Mouse (Mus musculus): ENCODE measurements at regions not wholly inside any gene's neighbourhood (a gene's known extent, or its start where the extent isn't known, plus 50 kb on each side); places are given as distances from the start of the nearest gene placed in this dataset.

GRCm38 (mm10) chr4:124134341-124135164 is 216.7 kb upstream of the 4930535I16Rik start:
- Histone ChIP-seq H3K4me2 (ENCODE audit: low read length) (no peak overlapping the region), H3K4me3 (replicated peaks; ENCODE audit: low read depth, low read length) (no peak overlapping the region), H3K36me3 (ENCODE audit: control insufficient read depth, insufficient read depth, low read length) (no peaks in the 10 kb centered on the region), H3K27me3 (ENCODE audit: control insufficient read depth, insufficient read depth, low read length) (no peaks in the 10 kb centered on the region), H3K9ac (replicated peaks; ENCODE audit: low read length) (no peak overlapping the region), H3K27ac (replicated peaks; ENCODE audit: low read depth, low read length) (no peak overlapping the region), H3K4me1 (ENCODE audit: control insufficient read depth, insufficient read depth, low read length) (no peaks in the 10 kb centered on the region), H3K9me3 (ENCODE audit: control insufficient read depth, low read length) (no peaks in the 10 kb centered on the region)
- ATAC-seq (ENCODE audit: low FRiP score, low TSS enrichment) (no peak), DNase-seq (no peak)
- WGBS, result 41% methylated on average over 6 of the region's 6 CpGs

- H3K27me3 ChIP-seq (ENCODE audit: control insufficient read depth, insufficient read depth, low read length), result no peaks in the 10 kb centered on the region
- DNase-seq, result no peak
- WGBS, result 77% methylated on average over 5 of the region's 5 CpGs
- no peak overlapping the region for H3K4me2 ChIP-seq (ENCODE audit: low read length)
- H3K4me1 ChIP-seq (ENCODE audit: control insufficient read depth, insufficient read depth, low read length), result no peaks in the 10 kb centered on the region
- H3K27ac ChIP-seq (replicated peaks; ENCODE audit: low read depth, low read length), result no peak overlapping the region
- no peak for ATAC-seq (ENCODE audit: low FRiP score, low TSS enrichment)
- no peak overlapping the region for H3K9ac ChIP-seq (replicated peaks; ENCODE audit: low read length)
- H3K36me3 ChIP-seq (ENCODE audit: control insufficient read depth, insufficient read depth, low read length), result no peaks in the 10 kb centered on the region
- H3K4me3 ChIP-seq (replicated peaks; ENCODE audit: low read depth, low read length), result no peak overlapping the region
- no peaks in the 10 kb centered on the region for H3K9me3 ChIP-seq (ENCODE audit: control insufficient read depth, low read length)
These were observed 213.1 kb upstream of the 4930535I16Rik start for GRCm38 (mm10) chr4:124130946-124131345.

- Histone ChIP-seq H3K4me3 (replicated peaks; ENCODE audit: low read depth, low read length) (no peak overlapping the region), H3K27me3 (ENCODE audit: control insufficient read depth, insufficient read depth, low read length) (no peaks in the 10 kb centered on the region), H3K27ac (replicated peaks; ENCODE audit: low read depth, low read length) (no peak overlapping the region), H3K4me1 (ENCODE audit: control insufficient read depth, insufficient read depth, low read length) (no peaks in the 10 kb centered on the region), H3K36me3 (ENCODE audit: control insufficient read depth, insufficient read depth, low read length) (no peaks in the 10 kb centered on the region), H3K9ac (replicated peaks; ENCODE audit: low read length) (no peak overlapping the region), H3K9me3 (ENCODE audit: control insufficient read depth, low read length) (no peaks in the 10 kb centered on the region), H3K4me2 (ENCODE audit: low read length) (no peak overlapping the region)
- ATAC-seq (ENCODE audit: low FRiP score, low TSS enrichment), result no peak
- no peak for DNase-seq
- WGBS, result 86% methylated on average over 8 of the region's 8 CpGs
These were observed 208.4 kb upstream of the 4930535I16Rik start for GRCm38 (mm10) chr4:124126258-124126657.

- H3K4me2 ChIP-seq (ENCODE audit: low read length), result no peak overlapping the region
- H3K27ac ChIP-seq (replicated peaks; ENCODE audit: low read depth, low read length), result no peak overlapping the region
- no peaks in the 10 kb centered on the region for H3K4me1 ChIP-seq (ENCODE audit: control insufficient read depth, insufficient read depth, low read length)
- WGBS, result 74% methylated on average over 6 of the region's 6 CpGs
- no peak for ATAC-seq (ENCODE audit: low FRiP score, low TSS enrichment)
- DNase-seq, result no peak
- H3K9me3 ChIP-seq (ENCODE audit: control insufficient read depth, low read length), result no peaks in the 10 kb centered on the region
- no peak overlapping the region for H3K9ac ChIP-seq (replicated peaks; ENCODE audit: low read length)
- H3K27me3 ChIP-seq (ENCODE audit: control insufficient read depth, insufficient read depth, low read length), result no peaks in the 10 kb centered on the region
- H3K36me3 ChIP-seq (ENCODE audit: control insufficient read depth, insufficient read depth, low read length), result no peaks in the 10 kb centered on the region
- no peak overlapping the region for H3K4me3 ChIP-seq (replicated peaks; ENCODE audit: low read depth, low read length)
These were observed 202.5 kb upstream of the 4930535I16Rik start for GRCm38 (mm10) chr4:124120334-124120733.

- H3K27ac ChIP-seq (replicated peaks; ENCODE audit: low read depth, low read length), result no peak overlapping the region
- no peaks in the 10 kb centered on the region for H3K27me3 ChIP-seq (ENCODE audit: control insufficient read depth, insufficient read depth, low read length)
- 75% methylated on average over 12 of the region's 12 CpGs for WGBS
- H3K9ac ChIP-seq (replicated peaks; ENCODE audit: low read length), result no peak overlapping the region
- DNase-seq (no peak), ATAC-seq (ENCODE audit: low FRiP score, low TSS enrichment) (no peak)
- H3K4me2 ChIP-seq (ENCODE audit: low read length), result no peak overlapping the region
- no peaks in the 10 kb centered on the region for H3K9me3 ChIP-seq (ENCODE audit: control insufficient read depth, low read length)
- H3K4me1 ChIP-seq (ENCODE audit: control insufficient read depth, insufficient read depth, low read length), result 0 out of 2 replicates have a peak, but pooled peaks cover 4% of the 10 kb centered on the region
- no peaks in the 10 kb centered on the region for H3K36me3 ChIP-seq (ENCODE audit: control insufficient read depth, insufficient read depth, low read length)
- no peak overlapping the region for H3K4me3 ChIP-seq (replicated peaks; ENCODE audit: low read depth, low read length)
These were observed 196.1 kb upstream of the 4930535I16Rik start for GRCm38 (mm10) chr4:124113856-124114345.

- WGBS, result 69% methylated on average over 8 of the region's 8 CpGs
- DNase-seq (peak; percentile 19), ATAC-seq (ENCODE audit: low FRiP score, low TSS enrichment) (no peak)
These were observed 192.9 kb upstream of the 4930535I16Rik start for GRCm38 (mm10) chr4:124110705-124111104.

GRCm38 (mm10) chr4:124109371-124109770 is 191.5 kb upstream of the 4930535I16Rik start:
- H3K9ac ChIP-seq (replicated peaks; ENCODE audit: low read length), result no peak overlapping the region
- H3K27me3 ChIP-seq (ENCODE audit: control insufficient read depth, insufficient read depth, low read length), result no peaks in the 10 kb centered on the region
- H3K4me2 ChIP-seq (ENCODE audit: low read length), result no peak overlapping the region
- H3K36me3 ChIP-seq (ENCODE audit: control insufficient read depth, insufficient read depth, low read length), result no peaks in the 10 kb centered on the region
- H3K9me3 ChIP-seq (ENCODE audit: control insufficient read depth, low read length), result no peaks in the 10 kb centered on the region
- H3K4me3 ChIP-seq (replicated peaks; ENCODE audit: low read depth, low read length), result no peak overlapping the region
- 64% methylated on average over 3 of the region's 3 CpGs for WGBS
- DNase-seq, result peak; percentile 20
- no peak overlapping the region for H3K27ac ChIP-seq (replicated peaks; ENCODE audit: low read depth, low read length)
- H3K4me1 ChIP-seq (ENCODE audit: control insufficient read depth, insufficient read depth, low read length), result 0 out of 2 replicates have a peak, but pooled peaks cover 8% of the 10 kb centered on the region
- ATAC-seq (ENCODE audit: low FRiP score, low TSS enrichment), result no peak

More at GRCm38 (mm10) chr4:124110705-124111104, 192.9 kb upstream of the 4930535I16Rik start:
- Histone ChIP-seq H3K9me3 (ENCODE audit: control insufficient read depth, low read length) (no peaks in the 10 kb centered on the region), H3K4me1 (ENCODE audit: control insufficient read depth, insufficient read depth, low read length) (0 out of 2 replicates have a peak, but pooled peaks cover 8% of the 10 kb centered on the region), H3K27ac (replicated peaks; ENCODE audit: low read depth, low read length) (no peak overlapping the region), H3K4me2 (ENCODE audit: low read length) (no peak overlapping the region), H3K4me3 (replicated peaks; ENCODE audit: low read depth, low read length) (no peak overlapping the region), H3K27me3 (ENCODE audit: control insufficient read depth, insufficient read depth, low read length) (no peaks in the 10 kb centered on the region), H3K9ac (replicated peaks; ENCODE audit: low read length) (no peak overlapping the region), H3K36me3 (ENCODE audit: control insufficient read depth, insufficient read depth, low read length) (no peaks in the 10 kb centered on the region)

- Histone ChIP-seq H3K4me2 (ENCODE audit: low read length) (no peak overlapping the region), H3K9me3 (ENCODE audit: control insufficient read depth, low read length) (no peaks in the 10 kb centered on the region; the same call in 1 of the 2 replicates), H3K27me3 (ENCODE audit: control insufficient read depth, insufficient read depth, low read length) (no peaks in the 10 kb centered on the region), H3K4me3 (replicated peaks; ENCODE audit: low read depth, low read length) (no peak overlapping the region), H3K4me1 (ENCODE audit: control insufficient read depth, insufficient read depth, low read length) (0 out of 2 replicates have a peak, but pooled peaks cover 13% of the 10 kb centered on the region), H3K36me3 (ENCODE audit: control insufficient read depth, insufficient read depth, low read length) (no peaks in the 10 kb centered on the region), H3K27ac (replicated peaks; ENCODE audit: low read depth, low read length) (no peak overlapping the region), H3K9ac (replicated peaks; ENCODE audit: low read length) (no peak overlapping the region)
- WGBS, result 31% methylated on average over 2 of the region's 2 CpGs
- no peak for ATAC-seq (ENCODE audit: low FRiP score, low TSS enrichment)
- peak; percentile 21 for DNase-seq
These were observed 184.9 kb upstream of the 4930535I16Rik start for GRCm38 (mm10) chr4:124102684-124103083.

- H3K4me2 ChIP-seq (ENCODE audit: low read length), result no peak overlapping the region
- 44% methylated on average over 7 of the region's 7 CpGs for WGBS
- H3K36me3 ChIP-seq (ENCODE audit: control insufficient read depth, insufficient read depth, low read length), result no peaks in the 10 kb centered on the region
- DNase-seq (peak; percentile 59), ATAC-seq (ENCODE audit: low FRiP score, low TSS enrichment) (no peak)
- H3K27me3 ChIP-seq (ENCODE audit: control insufficient read depth, insufficient read depth, low read length), result no peaks in the 10 kb centered on the region
- H3K27ac ChIP-seq (replicated peaks; ENCODE audit: low read depth, low read length), result 0 out of 2 replicates have a peak overlapping the region, but pooled peaks have one; percentile 10
- H3K4me3 ChIP-seq (replicated peaks; ENCODE audit: low read depth, low read length), result no peak overlapping the region
- H3K9ac ChIP-seq (replicated peaks; ENCODE audit: low read length), result no peak overlapping the region
- H3K9me3 ChIP-seq (ENCODE audit: control insufficient read depth, low read length), result no peaks in the 10 kb centered on the region
- peaks cover 3% of the 10 kb centered on the region; the same call in 1 of the 2 replicates for H3K4me1 ChIP-seq (ENCODE audit: control insufficient read depth, insufficient read depth, low read length)
These were observed 169.0 kb upstream of the 4930535I16Rik start for GRCm38 (mm10) chr4:124086801-124087200.
